Mouse (Mus musculus) liver, postnatal 0 days (tissue): ENCODE data around the gene Fbln2.

Experiments
- CTCF ChIP-seq: sonication (generic); IDR thresholded peaks from 2 replicates; pipeline ENCODE4 v1.5.1; 2016; ENCODE audit warnings: antibody characterized with exemption, low read depth
- EP300 ChIP-seq: IDR thresholded peaks from 2 replicates; pipeline ENCODE4 v1.6.1; 2016; ENCODE audit warnings: antibody characterized with exemption, low read depth, mild to moderate bottlenecking

DNA sequence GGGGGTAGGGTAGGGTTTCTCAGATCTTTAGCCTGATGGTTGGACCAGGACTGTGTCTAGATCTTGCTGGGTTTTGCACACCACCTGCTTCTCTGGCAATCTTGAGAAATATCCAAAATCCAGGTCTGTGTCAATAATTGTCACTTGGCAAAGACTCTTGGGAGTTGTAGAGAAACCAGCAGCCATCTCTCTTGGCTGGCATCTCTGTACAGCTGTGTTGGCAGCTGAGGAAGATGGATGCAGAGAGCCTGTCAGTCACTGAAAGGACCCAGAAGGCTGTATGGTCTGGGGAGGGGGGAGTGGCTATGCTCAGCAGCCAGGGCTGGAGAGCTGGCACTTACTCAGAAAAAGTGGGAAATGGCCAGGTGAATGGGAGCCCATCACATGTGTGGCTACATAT is 7.8 kb downstream of the Fbln2 start:
- no peak for TF ChIP-seq CTCF
- no peak for TF ChIP-seq EP300
